Mouse (Mus musculus): ENCODE data around the gene Nod1. TPM values are rescaled to one million over a fixed set of nuclear protein-coding genes. Genes with fewer than 3 reads are reported as not detected.

The Nod1 gene
- polyA plus RNA-seq, 2 experiments, result 1.5 to 1.9 TPM

DNA sequence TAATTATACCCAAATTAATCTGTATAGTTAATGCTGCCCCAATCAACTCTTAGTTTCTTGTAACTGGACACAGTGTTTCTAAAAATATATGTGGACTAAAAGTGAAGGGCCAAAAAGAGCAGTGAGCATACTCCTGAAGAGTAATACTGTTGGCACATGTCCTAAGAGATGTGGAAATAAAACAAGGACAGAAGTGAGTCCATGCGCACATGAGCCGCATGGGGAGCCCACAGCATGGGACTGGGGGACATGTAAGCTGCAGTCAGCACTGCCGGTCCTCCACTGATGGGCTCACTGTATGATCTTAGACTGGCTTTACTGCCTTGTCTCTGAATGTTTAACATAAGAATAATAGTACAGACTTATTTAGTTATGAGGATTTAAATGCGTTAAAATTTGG lies 92.3 kb downstream of the Nod1 start:
- DNase-seq (ENCODE audit: low read depth in 3 of 3, low spot score in 3 of 3), result no peak
- peaks cover 0 to 10% of the 10 kb centered on the region in 2 experiments; a peak in 2 of 4 replicates for H3K4me1 ChIP-seq (replicated peaks; ENCODE audit: control insufficient read depth in 2 of 2, insufficient read depth in 2 of 2, low read length in 1 of 2)
- H3K4me2 ChIP-seq (ENCODE audit: low read depth), result no peak overlapping the region
- no peaks in the 10 kb centered on the region for H3K9me3 ChIP-seq (ENCODE audit: control insufficient read depth, low read length)
- no peaks in the 10 kb centered on the region for H3K36me3 ChIP-seq (replicated peaks; ENCODE audit: control insufficient read depth, insufficient read depth, low read depth)
- TF ChIP-seq CTCF (IDR thresholded peaks at IDR 0.05; ENCODE audit: low read depth), result no peak
- TF ChIP-seq EP300 (IDR thresholded peaks at IDR 0.05; ENCODE audit: low read depth), result no peak
- no peak overlapping the region for H3K4me3 ChIP-seq (ENCODE audit: insufficient read depth in 1 of 2, low read depth in 2 of 2, low read length in 2 of 2)
- no peak for ATAC-seq (ENCODE audit: insufficient read depth)
- H3K27ac ChIP-seq, result no peak overlapping the region
- WGBS (ENCODE audit: insufficient replicate concordance), result 92% methylated on average over 4 of the region's 4 CpGs
- no peak overlapping the region for H3K9ac ChIP-seq (replicated peaks)
- no peaks in the 10 kb centered on the region for H3K27me3 ChIP-seq (ENCODE audit: control insufficient read depth, insufficient read depth, low read length)

DNA sequence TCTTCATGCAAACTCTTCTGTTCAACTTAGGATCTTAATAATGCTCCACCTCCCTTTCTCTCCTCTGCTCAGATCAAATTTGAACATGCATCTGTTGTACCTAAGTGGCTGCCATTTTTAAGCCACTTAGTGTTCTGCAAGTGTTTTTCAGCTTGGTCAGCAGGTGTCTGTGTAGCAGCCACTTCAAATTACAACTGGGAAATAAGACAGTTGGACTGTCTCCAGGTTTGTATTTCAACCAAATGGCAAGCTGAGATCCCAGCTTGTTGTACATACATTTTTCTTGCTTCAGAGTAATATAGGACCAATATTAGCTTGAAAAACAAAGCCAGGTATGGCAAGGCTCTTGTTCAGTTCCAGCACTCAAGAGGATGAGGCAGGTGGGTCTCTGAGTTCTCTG lies 93.9 kb downstream of the Nod1 start:
- Histone ChIP-seq H3K4me1 (replicated peaks; ENCODE audit: control insufficient read depth in 2 of 2, insufficient read depth in 2 of 2, low read length in 1 of 2) (peaks cover 0 to 10% of the 10 kb centered on the region in 2 experiments; a peak in 2 of 4 replicates), H3K27me3 (ENCODE audit: control insufficient read depth, insufficient read depth, low read length) (no peaks in the 10 kb centered on the region), H3K9me3 (ENCODE audit: control insufficient read depth, low read length) (no peaks in the 10 kb centered on the region), H3K9ac (replicated peaks) (no peak overlapping the region), H3K4me2 (ENCODE audit: low read depth) (no peak overlapping the region), H3K27ac (no peak overlapping the region), H3K36me3 (replicated peaks; ENCODE audit: control insufficient read depth, insufficient read depth, low read depth) (no peaks in the 10 kb centered on the region), H3K4me3 (ENCODE audit: insufficient read depth in 1 of 2, low read depth in 2 of 2, low read length in 2 of 2) (no peak overlapping the region)
- ATAC-seq (ENCODE audit: insufficient read depth), result no peak
- no peak for DNase-seq (ENCODE audit: low read depth in 3 of 3, low spot score in 3 of 3)
- TF ChIP-seq EP300 (IDR thresholded peaks at IDR 0.05; ENCODE audit: low read depth), result no peak
- TF ChIP-seq CTCF (IDR thresholded peaks at IDR 0.05; ENCODE audit: low read depth), result no peak

DNA sequence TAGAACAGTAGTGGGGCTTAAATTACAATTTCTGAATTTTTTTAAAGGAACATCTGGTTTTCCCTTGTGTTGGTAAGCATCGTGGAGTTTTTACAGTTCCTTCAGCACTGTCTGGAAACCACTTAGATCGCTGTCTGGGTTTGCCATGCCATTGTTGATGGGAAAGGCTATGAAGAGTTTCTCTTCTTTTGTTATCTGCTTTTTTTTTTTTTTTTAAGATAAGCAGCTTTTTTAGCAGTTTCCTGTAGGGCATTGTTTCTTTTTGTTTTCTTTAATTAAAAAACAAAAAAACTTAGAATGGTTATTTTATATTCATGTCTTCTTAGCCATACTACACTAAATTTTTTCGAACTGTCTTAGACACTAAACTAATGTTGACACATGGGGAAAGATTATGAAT lies 94.8 kb downstream of the Nod1 start:
- Histone ChIP-seq H3K9me3 (ENCODE audit: control insufficient read depth, low read length) (no peaks in the 10 kb centered on the region), H3K4me2 (ENCODE audit: low read depth) (no peak overlapping the region), H3K9ac (replicated peaks) (no peak overlapping the region), H3K36me3 (replicated peaks; ENCODE audit: control insufficient read depth, insufficient read depth, low read depth) (no peaks in the 10 kb centered on the region), H3K4me1 (replicated peaks; ENCODE audit: control insufficient read depth in 2 of 2, insufficient read depth in 2 of 2, low read length in 1 of 2) (peaks cover 0 to 10% of the 10 kb centered on the region in 2 experiments; a peak in 2 of 4 replicates), H3K27ac (no peak overlapping the region), H3K4me3 (ENCODE audit: insufficient read depth in 1 of 2, low read depth in 2 of 2, low read length in 2 of 2) (no peak overlapping the region), H3K27me3 (ENCODE audit: control insufficient read depth, insufficient read depth, low read length) (no peaks in the 10 kb centered on the region)
- ATAC-seq (ENCODE audit: insufficient read depth) (no peak), DNase-seq (ENCODE audit: low read depth in 3 of 3, low spot score in 3 of 3) (no peak)
- TF ChIP-seq CTCF (IDR thresholded peaks at IDR 0.05; ENCODE audit: low read depth), result no peak
- no peak for TF ChIP-seq EP300 (IDR thresholded peaks at IDR 0.05; ENCODE audit: low read depth)
- WGBS (ENCODE audit: insufficient replicate concordance), result 44% methylated on average over 3 of the region's 3 CpGs

DNA sequence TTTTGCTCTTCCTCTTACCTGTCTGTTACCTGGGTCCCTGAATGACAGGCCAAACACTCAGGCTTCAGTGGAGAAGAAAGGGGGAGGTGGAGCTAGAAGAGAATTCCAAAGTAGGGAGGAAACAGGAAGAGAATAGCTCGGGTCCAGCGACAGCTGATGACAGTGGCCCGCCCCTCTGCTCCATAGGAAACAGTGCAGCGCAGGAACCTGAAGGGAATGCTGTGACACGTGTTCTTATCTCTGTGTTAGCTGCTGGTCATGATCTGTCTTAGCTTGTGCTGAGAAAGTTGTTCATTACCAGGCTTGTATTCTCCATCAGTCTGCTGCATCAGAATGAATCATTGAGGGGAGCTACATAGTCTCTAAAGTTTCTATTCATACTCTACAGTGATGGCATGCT lies 95.6 kb downstream of the Nod1 start:
- Histone ChIP-seq H3K4me3 (ENCODE audit: insufficient read depth in 1 of 2, low read depth in 2 of 2, low read length in 2 of 2) (no peak overlapping the region), H3K4me1 (replicated peaks; ENCODE audit: control insufficient read depth in 2 of 2, insufficient read depth in 2 of 2, low read length in 1 of 2) (peaks cover 0 to 10% of the 10 kb centered on the region in 2 experiments; a peak in 2 of 4 replicates)
- no peak for DNase-seq (ENCODE audit: low read depth in 3 of 3, low spot score in 3 of 3)

More for the DNA sequence above, 95.6 kb downstream of the Nod1 start:
- no peak for ATAC-seq (ENCODE audit: insufficient read depth)
- no peak overlapping the region for H3K27ac ChIP-seq
- no peak overlapping the region for H3K9ac ChIP-seq (replicated peaks)
- no peaks in the 10 kb centered on the region for H3K36me3 ChIP-seq (replicated peaks; ENCODE audit: control insufficient read depth, insufficient read depth, low read depth)
- WGBS (ENCODE audit: insufficient replicate concordance), result 20% methylated on average over 5 of the region's 5 CpGs
- H3K9me3 ChIP-seq (ENCODE audit: control insufficient read depth, low read length), result no peaks in the 10 kb centered on the region
- TF ChIP-seq EP300 (IDR thresholded peaks at IDR 0.05; ENCODE audit: low read depth) (no peak), CTCF (IDR thresholded peaks at IDR 0.05; ENCODE audit: low read depth) (no peak)
- H3K27me3 ChIP-seq (ENCODE audit: control insufficient read depth, insufficient read depth, low read length), result no peaks in the 10 kb centered on the region
- H3K4me2 ChIP-seq (ENCODE audit: low read depth), result no peak overlapping the region

Other genes starting within 250 kb of the Nod1 start
- gene Znrf2, start 155.7 kb downstream of the Nod1 start, polyA plus RNA-seq (2012; rRNA removed), result 2.5 and 3.3 TPM in 2 replicates
- 2.1 and 2.2 TPM in 2 replicates for gene Znrf2, start 155.7 kb downstream of the Nod1 start, polyA plus RNA-seq (2014; fragmentation: Nextera tagmentation; extraction: Ambion mirVana)
- gene Ggct, start 20.3 kb upstream of the Nod1 start, polyA plus RNA-seq (2012; rRNA removed), result 0.31 and 1.1 TPM in 2 replicates
- gene Ggct, start 20.3 kb upstream of the Nod1 start, polyA plus RNA-seq (2014; fragmentation: Nextera tagmentation; extraction: Ambion mirVana), result 4.4 and 6.1 TPM in 2 replicates
- gene Gars, start 65.4 kb upstream of the Nod1 start, polyA plus RNA-seq (2012; rRNA removed), result 29.4 and 50.9 TPM in 2 replicates
- 99.3 and 104 TPM in 2 replicates for gene Gars, start 65.4 kb upstream of the Nod1 start, polyA plus RNA-seq (2014; fragmentation: Nextera tagmentation; extraction: Ambion mirVana)
- 0.73 and 0.80 TPM in 2 replicates for gene Crhr2, start 160.4 kb upstream of the Nod1 start, polyA plus RNA-seq (2012; rRNA removed)
- gene Crhr2, start 160.4 kb upstream of the Nod1 start, polyA plus RNA-seq (2014; fragmentation: Nextera tagmentation; extraction: Ambion mirVana), result 0.30 and 0.57 TPM in 2 replicates
- gene Inmt, start 202.4 kb upstream of the Nod1 start, polyA plus RNA-seq (2012; rRNA removed), result 0.04 and 0.13 TPM in 2 replicates
- gene Inmt, start 202.4 kb upstream of the Nod1 start, polyA plus RNA-seq (2014; fragmentation: Nextera tagmentation; extraction: Ambion mirVana), result 0.09 and 0.18 TPM in 2 replicates
- gene Mindy4, start 230.8 kb upstream of the Nod1 start, polyA plus RNA-seq (2012; rRNA removed), result 0.58 and 1.2 TPM in 2 replicates
- gene Mindy4, start 230.8 kb upstream of the Nod1 start, polyA plus RNA-seq (2014; fragmentation: Nextera tagmentation; extraction: Ambion mirVana), result 0.59 and 0.99 TPM in 2 replicates

Measured in liver, embryonic 14.5 days (tissue).